Mouse (Mus musculus): ENCODE data around the gene Kcnq4.
A peak's percentile ranks its signal among the peaks of the same experiment; 100 is the strongest.

Kcnq4 gene

DNA sequence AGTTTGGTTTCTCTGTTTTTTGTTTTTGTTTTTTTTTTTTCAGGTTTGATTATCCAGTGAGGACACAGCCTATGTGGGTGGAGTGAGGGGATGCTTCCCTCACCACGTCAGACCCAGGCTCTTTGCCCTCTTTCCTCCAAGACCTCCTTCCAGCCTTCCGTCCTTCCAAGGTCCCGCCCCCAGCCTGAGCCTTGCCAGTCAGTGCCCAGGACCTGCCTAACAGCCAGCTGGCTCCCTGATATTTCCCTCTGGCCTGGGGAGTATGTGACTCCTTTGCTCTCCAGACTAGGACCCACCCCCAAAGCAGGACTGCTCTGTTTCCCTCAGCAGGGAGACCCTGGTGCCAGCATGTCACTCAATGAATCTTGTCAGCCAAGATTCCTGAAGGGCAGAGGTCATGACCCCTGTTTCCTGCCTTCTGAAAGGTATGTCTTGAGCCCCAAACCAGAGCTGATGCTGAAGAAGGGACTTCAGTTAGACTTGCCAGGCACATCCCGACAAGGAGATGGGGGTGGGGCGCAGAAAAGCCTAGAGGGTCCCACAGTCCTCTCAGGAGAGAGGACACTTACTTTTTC, 22.8 kb downstream of the Kcnq4 start:
- DNase-seq (ENCODE audit: low read depth, low spot score), result no peak

DNA sequence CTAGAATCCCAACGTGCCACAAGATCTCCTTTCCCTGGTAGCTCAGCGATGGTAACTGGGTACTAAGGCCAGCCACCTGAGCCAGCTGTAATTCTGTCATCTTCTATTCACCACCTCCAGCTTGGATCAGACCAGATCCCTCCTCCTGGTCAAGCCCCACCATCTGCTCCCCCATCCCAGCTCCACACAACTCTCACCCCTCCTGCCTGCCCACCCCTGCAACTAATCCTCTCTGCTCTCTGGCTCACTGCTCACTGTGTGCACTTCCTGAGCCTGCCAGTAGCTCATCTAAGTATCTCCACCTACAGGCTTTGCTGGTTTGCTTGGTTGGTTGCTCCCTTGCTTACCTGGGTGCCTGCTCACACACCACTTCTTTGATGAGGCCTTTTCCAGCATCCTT, 26.8 kb downstream of the Kcnq4 start:
- no peak for DNase-seq (ENCODE audit: low read depth, low spot score)

- DNase-seq (ENCODE audit: low read depth, low spot score), result no peak
Observed at GRCm38 (mm10) chr4:120719152-120719551, 29.3 kb downstream of the Kcnq4 start.

GRCm38 (mm10) chr4:120717591-120717990, 30.8 kb downstream of the Kcnq4 start:
- no peak for DNase-seq (ENCODE audit: low read depth, low spot score)

DNA sequence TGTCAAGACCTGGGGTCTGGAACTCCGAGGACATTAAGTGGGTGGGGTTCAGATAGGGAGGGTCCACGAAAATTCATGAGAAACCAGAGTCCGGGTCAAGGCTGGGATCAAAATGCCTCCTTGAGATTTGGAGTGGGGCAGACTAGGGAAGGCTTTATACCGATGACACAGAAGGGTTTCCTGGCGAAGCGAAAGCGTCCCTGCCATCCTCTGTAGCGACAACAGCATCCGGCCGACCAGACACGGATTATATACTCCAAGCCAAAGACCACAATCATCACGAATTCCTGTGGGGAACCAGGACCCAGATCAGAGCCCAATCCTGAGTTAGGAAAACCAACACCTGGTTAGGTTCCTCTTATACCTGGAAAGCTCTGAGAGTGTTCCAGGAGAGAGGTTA, 31.6 kb downstream of the Kcnq4 start:
- DNase-seq (ENCODE audit: low read depth, low spot score), result peak; percentile 20

- peak; percentile 69 for DNase-seq (ENCODE audit: low read depth, low spot score)
Observed at GRCm38 (mm10) chr4:120716141-120716571, 32.3 kb downstream of the Kcnq4 start.

DNA sequence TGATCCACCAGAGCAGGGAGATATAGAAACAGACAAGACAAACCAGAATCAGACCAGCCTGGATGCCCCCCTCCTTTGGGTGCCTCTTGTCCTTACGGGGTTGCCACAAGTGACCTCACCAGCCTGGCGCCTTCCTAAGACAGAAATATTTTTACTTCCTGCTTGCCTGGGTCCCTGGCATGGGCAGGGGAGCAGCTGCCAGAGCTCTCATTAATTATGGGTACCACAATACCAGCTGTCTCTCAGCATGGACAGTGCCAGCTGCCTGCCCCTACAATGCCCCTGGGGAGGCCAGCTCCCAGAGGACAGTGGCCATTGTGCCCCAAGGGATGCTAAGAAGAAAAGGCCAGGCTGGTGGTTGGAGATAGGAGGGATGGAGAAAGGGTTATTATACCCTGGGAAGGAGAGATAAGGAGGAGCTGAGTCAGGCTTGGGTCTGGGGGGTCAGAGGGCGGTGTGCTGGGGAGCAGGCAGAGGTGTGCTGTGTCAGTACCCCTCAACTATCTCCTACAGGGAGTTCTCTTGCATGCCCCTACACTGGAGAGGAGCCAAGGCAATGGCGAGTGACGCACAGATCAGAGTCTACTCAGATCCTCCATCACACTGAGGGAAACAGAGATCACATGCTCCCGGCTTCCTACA, 34.4 kb downstream of the Kcnq4 start:
- no peak for DNase-seq (ENCODE audit: low read depth, low spot score)

- no peak for DNase-seq (ENCODE audit: low read depth, low spot score)
Observed at GRCm38 (mm10) chr4:120713021-120713420, 35.4 kb downstream of the Kcnq4 start.

DNA sequence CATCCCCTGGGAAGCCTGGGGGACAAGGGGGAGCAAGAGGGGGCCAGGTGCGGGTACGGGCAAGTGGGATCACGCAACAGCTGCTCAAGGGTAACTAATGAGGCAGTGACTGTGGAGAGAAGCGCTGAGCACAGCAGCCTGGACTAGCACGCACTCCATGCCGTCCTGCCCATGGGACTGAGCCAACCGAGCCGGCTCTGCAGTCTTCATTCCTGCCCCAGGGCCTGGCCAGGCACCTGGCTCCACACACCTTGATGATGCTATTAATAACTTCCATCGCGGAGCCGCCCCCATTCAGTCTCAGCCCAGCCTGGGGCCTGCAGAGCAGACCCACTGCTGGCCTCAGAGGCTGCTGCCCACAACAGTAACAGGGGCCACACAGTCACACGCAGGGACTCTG, 36.2 kb downstream of the Kcnq4 start:
- no peak for DNase-seq (ENCODE audit: low read depth, low spot score)

GRCm38 (mm10) chr4:120702511-120702910, 45.9 kb downstream of the Kcnq4 start:
- DNase-seq (ENCODE audit: low read depth, low spot score), result no peak

DNA sequence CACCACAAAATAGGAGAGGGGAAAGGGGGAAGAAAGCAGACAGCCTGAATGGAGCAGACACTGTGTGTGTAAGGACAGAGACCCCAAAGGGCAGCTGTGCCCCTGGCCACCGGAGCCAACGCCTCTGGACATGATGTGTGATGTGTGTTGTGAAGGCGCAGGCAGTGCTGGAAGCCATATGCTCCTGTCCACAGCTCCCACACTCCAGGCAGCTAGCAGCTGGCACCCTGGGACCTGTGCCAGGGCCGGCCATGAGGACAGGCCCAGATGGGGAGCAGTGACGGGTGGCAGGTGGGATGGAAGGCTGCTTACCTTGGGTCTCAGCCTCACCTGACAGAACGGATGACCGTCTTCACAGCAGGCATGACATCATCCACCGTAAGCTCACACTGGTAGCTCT, 46.4 kb downstream of the Kcnq4 start:
- no peak for DNase-seq (ENCODE audit: low read depth, low spot score)

DNA sequence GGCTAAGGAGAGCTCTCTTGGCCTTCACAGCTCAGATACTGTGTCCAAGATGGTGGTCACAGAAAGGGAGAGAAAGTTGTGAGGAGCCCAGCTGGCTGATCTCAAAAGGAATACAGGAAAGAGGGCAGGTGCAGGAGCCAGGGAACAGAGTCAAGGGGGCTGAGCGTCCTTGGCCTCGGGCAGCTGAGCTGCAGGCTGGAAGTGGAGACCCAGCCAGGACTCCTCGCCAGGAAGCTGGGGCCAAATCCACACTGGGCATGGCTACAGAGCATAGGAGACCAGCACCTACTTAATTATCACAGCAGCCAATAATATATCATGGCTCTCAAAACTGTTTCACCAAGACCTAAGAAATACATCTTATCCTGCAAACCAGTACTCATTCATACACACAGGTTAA, 47.2 kb downstream of the Kcnq4 start:
- no peak for DNase-seq (ENCODE audit: low read depth, low spot score)

GRCm38 (mm10) chr4:120697799-120698484, 50.5 kb downstream of the Kcnq4 start:
- DNase-seq (ENCODE audit: low read depth, low spot score), result no peak

- no peak for DNase-seq (ENCODE audit: low read depth, low spot score)
Observed at GRCm38 (mm10) chr4:120697353-120697752, 51.1 kb downstream of the Kcnq4 start.

DNA sequence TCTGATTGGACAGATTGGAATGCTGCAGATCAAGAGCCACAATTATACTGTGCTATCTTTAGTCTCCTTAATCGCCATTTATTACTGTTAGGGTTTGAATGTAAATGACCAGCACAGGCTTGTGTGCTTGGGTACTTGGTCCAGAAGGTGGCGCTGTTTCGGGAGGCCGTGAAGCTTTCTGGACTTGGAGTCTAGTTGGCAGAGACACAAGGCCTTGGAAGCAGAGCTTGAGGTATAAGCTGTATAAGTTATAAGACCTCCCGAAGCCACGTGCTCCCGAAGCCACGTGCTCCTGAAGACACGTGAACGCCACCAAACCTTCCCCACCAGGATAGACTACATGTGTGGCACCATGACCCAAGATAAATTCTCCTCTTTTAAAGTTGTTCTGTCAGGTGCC, 55.7 kb downstream of the Kcnq4 start:
- DNase-seq (ENCODE audit: low read depth, low spot score), result no peak

DNA sequence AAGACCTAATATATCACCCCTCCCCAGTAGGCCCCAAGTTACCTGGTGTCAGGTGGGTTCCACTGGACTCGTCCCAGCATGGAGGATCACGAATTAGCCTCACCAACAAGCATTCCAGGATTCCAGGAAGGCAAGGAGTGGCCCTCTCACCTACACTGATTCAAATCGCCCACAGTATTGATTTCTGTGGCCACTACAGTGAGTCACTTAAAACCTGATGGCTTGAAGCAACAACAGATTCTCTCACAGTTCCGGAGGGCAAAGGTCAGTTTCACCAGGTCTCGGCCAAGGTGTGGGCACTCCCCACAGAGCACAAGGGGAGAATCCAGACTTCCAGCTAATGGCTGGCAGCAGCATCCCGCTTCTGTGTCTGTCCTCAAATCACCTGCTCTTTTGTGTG, 59.1 kb downstream of the Kcnq4 start:
- no peak for DNase-seq (ENCODE audit: low read depth, low spot score)

GRCm38 (mm10) chr4:120687282-120687681, 61.1 kb downstream of the Kcnq4 start:
- DNase-seq (ENCODE audit: low read depth, low spot score), result no peak

GRCm38 (mm10) chr4:120683278-120683997, 65.0 kb downstream of the Kcnq4 start:
- DNase-seq (ENCODE audit: low read depth, low spot score), result no peak

- peak; percentile 54 for DNase-seq (ENCODE audit: low read depth, low spot score)
Observed at GRCm38 (mm10) chr4:120682168-120682567, 66.2 kb downstream of the Kcnq4 start.

DNA sequence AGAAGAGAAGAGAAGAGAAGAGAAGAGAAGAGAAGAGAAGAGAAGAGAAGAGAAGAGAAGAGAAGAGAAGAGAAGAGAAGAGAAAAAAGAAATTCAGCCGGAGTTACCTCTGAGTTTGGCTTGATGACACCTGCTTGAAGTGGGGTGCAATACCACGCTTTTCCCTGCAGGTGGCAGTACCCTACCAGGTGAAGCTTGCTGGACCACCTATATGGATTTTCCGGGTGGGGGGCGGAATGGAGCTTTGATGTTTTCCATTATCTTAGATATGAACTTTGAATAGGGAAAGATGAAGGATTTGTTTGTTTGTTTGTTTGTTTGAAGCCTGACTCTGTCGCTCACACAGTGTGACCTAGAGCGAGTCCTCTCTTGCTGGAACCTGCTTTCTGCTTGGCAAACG, 67.5 kb downstream of the Kcnq4 start:
- peak; percentile 46 for DNase-seq (ENCODE audit: low read depth, low spot score)

- DNase-seq (ENCODE audit: low read depth, low spot score), result no peak
Observed at GRCm38 (mm10) chr4:120675640-120676039, 72.8 kb downstream of the Kcnq4 start.

DNA sequence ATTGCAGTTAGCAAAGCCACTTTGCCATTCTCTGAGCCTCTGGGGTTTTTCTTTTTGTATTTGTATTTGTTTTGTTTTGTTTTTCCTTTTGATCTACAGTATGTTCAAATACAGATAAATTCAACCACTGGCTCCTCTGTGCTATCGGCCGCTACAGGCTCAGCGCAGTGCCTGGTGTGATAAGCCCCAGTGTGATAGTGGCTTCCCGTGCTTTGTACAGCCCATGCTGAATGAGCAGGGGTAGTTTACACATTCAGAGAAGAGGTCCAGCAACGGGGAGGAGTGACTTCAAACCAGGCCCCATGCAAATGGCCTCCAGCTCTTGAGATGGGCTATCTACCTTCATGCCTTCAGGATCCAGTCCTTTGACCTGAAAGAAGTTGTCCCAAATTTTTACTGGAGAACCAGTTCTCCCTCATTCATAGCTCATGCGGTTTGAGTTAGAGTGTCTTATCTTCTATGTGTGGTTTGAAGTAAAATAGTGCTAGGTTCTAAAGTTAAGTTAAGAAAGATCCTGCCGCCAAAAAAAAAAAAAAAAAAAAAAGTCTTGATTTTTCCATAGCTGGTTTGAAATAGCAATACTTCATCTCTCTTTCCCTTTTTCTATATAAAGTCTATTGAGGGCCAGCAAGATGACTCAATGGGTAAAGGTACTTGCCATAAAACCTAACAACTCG, 73.5 kb downstream of the Kcnq4 start:
- DNase-seq (ENCODE audit: low read depth, low spot score), result no peak

Measured in CD4-positive helper T cell, adult 2 months (primary cell).